Mouse (Mus musculus) limb, embryonic 14.5 days (tissue): ENCODE results near the gene Pced1b. TPM values are rescaled to one million over a fixed set of nuclear protein-coding genes. Genes with fewer than 3 reads are reported as not detected.

Experiments used
- ATAC-seq: fragments of 200-750 bp; cut with Nextera tagmentation; 2 replicates; pipeline ENCODE4 v1.8.0; 2017; ENCODE audit warnings: low read depth, moderate number of reproducible peaks, moderate TSS enrichment; ENCODE audit not compliant: low FRiP score
- DNase-seq: peaks from one replicate; pipeline ENCODE4 v3.0.0-alpha.2; 2015; ENCODE audit warnings: low spot score
- H3K27ac ChIP-seq: fragments of 300-500 bp; sonication (generic); replicated peaks from 2 replicates; pipeline ENCODE4 v1.5.1; 2014; ENCODE audit warnings: low read depth, mild to moderate bottlenecking, low read length, moderate library complexity, mixed read lengths
- H3K27me3 ChIP-seq: fragments of 300-500 bp; sonication (generic); 2 replicates; pipeline ENCODE4 v1.6.1; 2014; ENCODE audit warnings: low read length, mixed read lengths; ENCODE audit not compliant: control insufficient read depth, insufficient read depth
- H3K36me3 ChIP-seq: fragments of 300-500 bp; sonication (generic); 2 replicates; pipeline ENCODE4 v1.6.1; 2014; ENCODE audit warnings: mild to moderate bottlenecking, low read length, moderate library complexity, mixed read lengths; ENCODE audit not compliant: control insufficient read depth, insufficient read depth
- H3K4me1 ChIP-seq: fragments of 300-500 bp; sonication (generic); 2 replicates; pipeline ENCODE4 v1.6.1; 2014; ENCODE audit warnings: antibody characterized with exemption, low read length, mixed read lengths; ENCODE audit not compliant: control insufficient read depth, insufficient read depth
- H3K4me2 ChIP-seq: fragments of 300-500 bp; sonication (generic); replicated peaks from 2 replicates; pipeline ENCODE4 v1.6.1; 2014; ENCODE audit warnings: low read depth, mild to moderate bottlenecking, low read length, moderate library complexity; ENCODE audit not compliant: severe bottlenecking
- H3K4me3 ChIP-seq: fragments of 300-500 bp; sonication (generic); replicated peaks from 2 replicates; pipeline ENCODE4 v1.5.1; 2014; ENCODE audit warnings: low read length
- H3K9ac ChIP-seq: fragments of 300-500 bp; sonication (generic); 2 replicates; pipeline ENCODE4 v1.6.1; 2014; ENCODE audit warnings: mild to moderate bottlenecking, low read depth, low read length, moderate library complexity; ENCODE audit not compliant: severe bottlenecking
- H3K9me3 ChIP-seq: fragments of 300-500 bp; sonication (generic); 2 replicates; pipeline ENCODE4 v1.6.1; 2016; ENCODE audit warnings: low read length; ENCODE audit not compliant: control insufficient read depth
- POLR2A ChIP-seq: fragments of 200-500 bp; IDR thresholded peaks from 2 replicates; pipeline ENCODE4 v1.8.0; 2012; ENCODE audit warnings: inconsistent platforms, mild to moderate bottlenecking, moderate library complexity, borderline replicate concordance; ENCODE audit not compliant: insufficient read depth, insufficient read length; ENCODE audit errors: extremely low read depth
- WGBS: fragments of 180-500 bp; shearing (Covaris S2); extraction: QIAGEN DNeasy Blood & Tissue Kit; methylation state at CpG from one replicate; pipeline ENCODE4 v1.1.7; 2014; 5-methylcytosine and 5-hydroxymethylcytosine counted together
- polyA plus RNA-seq, 2 experiments: library from polyadenylated mRNA; depleted of rRNA in 1 of 2; stranded (reverse) in 1 of 2; unstranded in 1 of 2; fragments of >200 nt; fragmentation: Nextera tagmentation in 1 of 2; extraction: Ambion mirVana in 1 of 2; gene quantifications; 2 replicates each; pipeline versions ENCODE4 v1.2.1 to v1.2.3; 2012 to 2014

Pced1b gene
- polyA plus RNA-seq, 2 experiments = 3.8 to 7.9 TPM

DNA sequence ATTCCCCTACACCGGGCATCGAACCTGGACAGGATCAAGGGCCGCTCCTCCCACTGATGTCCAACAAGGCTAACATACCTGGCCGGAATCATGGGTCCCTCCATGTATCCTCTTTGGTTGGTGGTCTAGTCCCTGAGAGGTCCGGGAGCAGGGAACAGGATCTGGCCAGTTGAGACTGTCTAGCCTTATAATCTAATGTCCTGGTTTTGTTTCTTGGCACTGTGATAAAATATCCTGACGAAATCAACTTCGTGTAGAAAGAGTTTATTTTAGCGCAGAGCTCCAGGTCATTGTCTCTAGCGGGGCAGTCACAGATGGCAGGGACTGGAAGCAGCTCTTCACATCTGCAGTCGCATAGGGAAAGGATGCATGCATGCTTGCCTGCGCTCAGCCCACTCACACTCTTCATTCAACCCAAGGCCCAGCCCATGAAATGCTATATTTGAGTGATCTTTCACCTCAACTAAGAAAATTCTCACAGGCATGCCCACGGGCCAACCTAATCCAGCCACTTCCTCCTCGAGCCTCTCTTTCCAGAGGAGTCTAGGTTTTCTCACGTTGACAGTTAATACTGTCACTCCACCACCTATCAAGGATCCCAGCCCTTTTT lies 19.4 kb downstream of the Pced1b start:
- no peak overlapping the region for H3K27ac ChIP-seq
- H3K4me1 ChIP-seq = no peaks in the 10 kb centered on the region
- H3K4me3 ChIP-seq = no peak overlapping the region
- no peaks in the 10 kb centered on the region for H3K9me3 ChIP-seq
- 75% methylated on average over 14 of the region's 14 CpGs for WGBS
- TF ChIP-seq POLR2A = no peak
- ATAC-seq (no peak), DNase-seq (no peak)
- no peaks in the 10 kb centered on the region for H3K36me3 ChIP-seq
- no peaks in the 10 kb centered on the region for H3K27me3 ChIP-seq
- no peak overlapping the region for H3K9ac ChIP-seq
- no peak overlapping the region for H3K4me2 ChIP-seq

DNA sequence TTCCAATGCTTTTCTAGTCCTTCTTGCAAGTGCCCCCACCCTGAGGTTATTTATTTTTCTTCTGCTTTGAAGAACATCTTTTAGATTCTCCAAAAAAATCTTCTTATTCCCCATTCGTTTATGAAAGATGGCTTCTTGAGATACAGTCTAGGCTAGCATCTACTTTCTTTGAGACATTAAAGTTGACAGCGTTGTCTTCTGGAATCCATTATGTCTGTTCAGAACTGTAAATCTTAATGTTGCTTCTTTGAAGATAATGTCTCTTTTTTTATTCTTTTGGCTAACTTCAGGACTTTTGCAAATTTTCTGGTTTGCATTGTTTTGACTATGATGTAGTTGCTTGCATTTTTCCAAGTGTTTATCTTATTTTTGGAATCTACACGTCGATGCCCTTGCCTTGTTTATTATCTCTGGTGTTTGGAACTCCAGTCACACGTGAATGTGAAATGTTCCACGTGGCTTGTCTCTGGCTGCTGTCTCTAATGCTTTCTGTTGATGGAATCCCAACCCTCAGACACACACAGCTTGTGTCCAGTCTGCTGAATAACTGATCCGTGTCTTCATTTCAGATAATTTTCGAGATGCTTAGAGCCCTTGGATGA lies 20.3 kb downstream of the Pced1b start:
- Histone ChIP-seq H3K4me2 (no peak overlapping the region), H3K4me3 (no peak overlapping the region), H3K27me3 (no peaks in the 10 kb centered on the region), H3K9me3 (no peaks in the 10 kb centered on the region), H3K4me1 (no peaks in the 10 kb centered on the region), H3K36me3 (no peaks in the 10 kb centered on the region), H3K27ac (no peak overlapping the region), H3K9ac (no peak overlapping the region)
- ATAC-seq = no peak
- DNase-seq = no peak
- WGBS = 64% methylated on average over 8 of the region's 8 CpGs
- no peak for TF ChIP-seq POLR2A

DNA sequence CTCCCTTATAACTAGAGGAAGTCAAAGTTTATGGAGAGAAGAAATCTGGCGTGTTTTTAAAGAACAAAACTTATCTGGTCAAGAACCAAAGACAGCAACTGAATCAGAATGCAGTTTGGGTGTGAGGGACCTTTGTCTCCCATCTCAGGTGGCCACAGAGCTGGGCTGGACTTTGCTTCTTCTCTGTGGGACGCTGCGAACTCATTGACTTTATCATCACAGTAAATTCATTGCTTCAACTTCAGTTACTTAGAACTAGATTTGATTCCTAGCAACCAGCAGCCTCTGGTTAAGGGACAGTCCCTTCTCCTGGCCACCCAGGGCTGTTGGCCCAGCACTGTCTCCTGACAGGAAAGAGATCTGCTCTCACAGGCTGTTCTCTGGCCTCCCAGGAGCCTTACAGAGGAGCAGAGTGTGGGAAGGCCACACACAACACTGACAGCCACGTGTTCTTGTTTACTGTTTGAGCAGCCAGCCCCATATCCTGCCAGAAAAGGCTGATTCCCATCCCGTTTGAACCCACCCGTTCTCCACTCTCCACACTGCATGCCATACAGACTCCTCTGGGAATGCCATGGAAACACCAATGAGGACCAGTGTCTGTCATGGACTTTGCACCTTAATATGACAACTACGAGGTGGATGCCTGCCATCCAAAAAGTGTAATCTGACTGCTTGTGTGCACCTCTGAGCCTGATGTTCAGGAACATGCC lies 25.2 kb downstream of the Pced1b start:
- DNase-seq (no peak), ATAC-seq (no peak)
- Histone ChIP-seq H3K36me3 (no peaks in the 10 kb centered on the region), H3K27me3 (no peaks in the 10 kb centered on the region), H3K27ac (no peak overlapping the region), H3K9me3 (no peaks in the 10 kb centered on the region), H3K4me2 (no peak overlapping the region), H3K9ac (no peak overlapping the region), H3K4me3 (no peak overlapping the region), H3K4me1 (peaks cover 10% of the 10 kb centered on the region)
- 48% methylated on average over 7 of the region's 7 CpGs for WGBS
- no peak for TF ChIP-seq POLR2A

DNA sequence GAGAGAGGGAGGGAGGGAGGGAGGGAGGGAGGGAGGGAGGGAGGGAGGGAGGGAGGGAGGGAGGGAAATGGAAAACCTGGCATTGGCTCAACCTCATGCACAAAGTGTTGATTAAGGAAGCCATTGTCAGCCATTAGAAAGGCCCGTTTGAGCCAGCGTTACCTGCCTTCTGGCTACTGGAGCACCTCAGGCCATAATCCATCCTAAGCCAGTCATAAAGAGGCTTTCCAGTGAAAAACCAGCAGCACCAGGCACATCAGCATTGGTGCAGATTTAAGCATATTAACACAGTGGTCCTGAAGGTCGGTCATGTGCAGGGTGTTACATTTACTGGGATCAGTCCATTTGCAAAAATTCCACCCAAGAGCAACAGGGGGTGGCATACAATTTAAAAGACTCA lies 25.9 kb downstream of the Pced1b start:
- DNase-seq (no peak), ATAC-seq (no peak)
- Histone ChIP-seq H3K27me3 (no peaks in the 10 kb centered on the region), H3K9me3 (no peaks in the 10 kb centered on the region), H3K4me3 (no peak overlapping the region), H3K4me2 (no peak overlapping the region), H3K36me3 (no peaks in the 10 kb centered on the region), H3K9ac (no peak overlapping the region), H3K4me1 (peaks cover 10% of the 10 kb centered on the region), H3K27ac (no peak overlapping the region)
- TF ChIP-seq POLR2A = no peak
- 48% methylated on average over 3 of the region's 3 CpGs for WGBS

DNA sequence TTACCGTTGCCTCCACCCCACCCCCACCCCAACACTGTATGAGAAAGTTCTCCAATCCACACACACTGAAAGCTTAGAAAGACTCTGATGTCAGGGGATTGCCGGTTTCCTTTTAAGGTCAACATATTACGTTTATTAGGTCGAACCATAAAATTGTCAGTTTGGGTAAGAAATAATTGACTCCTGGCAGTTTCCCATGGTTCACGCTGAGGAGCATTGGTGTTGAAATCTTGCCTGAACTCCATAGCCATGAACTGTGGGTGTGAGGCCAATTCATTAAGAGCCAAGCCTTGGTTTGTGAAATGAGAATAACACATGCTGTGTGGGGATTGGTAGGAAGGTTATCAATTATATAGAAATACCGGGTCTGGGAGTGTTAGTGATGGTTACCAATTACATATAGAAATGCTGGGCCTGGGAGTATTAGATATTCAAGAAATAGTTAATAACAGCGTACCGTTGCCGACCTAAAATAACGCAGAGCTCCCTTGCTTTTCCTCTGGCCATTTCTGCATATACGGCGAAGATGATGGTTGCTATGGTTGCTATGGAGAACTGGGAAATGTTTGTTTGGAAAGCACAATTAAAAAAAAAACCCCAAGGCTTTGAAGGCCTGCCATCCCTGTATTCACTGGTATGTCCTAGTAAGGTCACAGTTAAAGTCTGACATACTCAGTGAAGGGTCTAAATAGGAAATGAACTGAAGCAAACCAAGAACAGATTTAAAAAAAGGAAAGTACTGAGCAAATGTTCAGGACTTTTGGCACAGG lies 28.9 kb downstream of the Pced1b start:
- DNase-seq (no peak), ATAC-seq (no peak)
- H3K36me3 ChIP-seq = no peaks in the 10 kb centered on the region
- no peak overlapping the region for H3K4me2 ChIP-seq
- no peak overlapping the region for H3K4me3 ChIP-seq
- H3K4me1 ChIP-seq = peaks cover 13% of the 10 kb centered on the region
- no peaks in the 10 kb centered on the region for H3K27me3 ChIP-seq
- H3K9ac ChIP-seq = no peak overlapping the region
- H3K27ac ChIP-seq = no peak overlapping the region
- no peaks in the 10 kb centered on the region for H3K9me3 ChIP-seq
- 55% methylated on average over 12 of the region's 12 CpGs for WGBS
- no peak for TF ChIP-seq POLR2A
